Mouse (Mus musculus): ENCODE results near the gene Itch.
A peak's percentile ranks its signal among the peaks of the same experiment; 100 is the strongest.
"Not testable (repeated sequence)": the region's sequence is repeated elsewhere in the genome, so short reads cannot be mapped to it uniquely, and the experiment has no call there.

The Itch gene

GRCm38 (mm10) chr2:155133011-155133976 is at the start of gene Itch:
Itch (plus strand) TSS chr2:155133509.
- peak; percentile 91 for DNase-seq

GRCm38 (mm10) chr2:155084546-155084945 is 48.8 kb upstream of the Itch start:
- no peak for DNase-seq

- no peak for DNase-seq
Observed at GRCm38 (mm10) chr2:155086328-155086727, 47.0 kb upstream of the Itch start.

- no peak for DNase-seq
Observed at GRCm38 (mm10) chr2:155088264-155088663, 45.0 kb upstream of the Itch start.

- no peak for DNase-seq
Observed at GRCm38 (mm10) chr2:155090909-155091742, 42.2 kb upstream of the Itch start.

GRCm38 (mm10) chr2:155091743-155092075 is 41.6 kb upstream of the Itch start:
- no peak for DNase-seq

- DNase-seq: no peak
Observed at GRCm38 (mm10) chr2:155093418-155093817, 39.9 kb upstream of the Itch start.

- DNase-seq: no peak
Observed at GRCm38 (mm10) chr2:155098720-155099380, 34.5 kb upstream of the Itch start.

GRCm38 (mm10) chr2:155099421-155099820 is 33.9 kb upstream of the Itch start:
- DNase-seq: no peak

- DNase-seq: no peak
Observed at GRCm38 (mm10) chr2:155099994-155100795, 33.1 kb upstream of the Itch start.

GRCm38 (mm10) chr2:155100796-155101259 is 32.5 kb upstream of the Itch start:
- no peak for DNase-seq

GRCm38 (mm10) chr2:155101761-155102181 is 31.5 kb upstream of the Itch start:
- DNase-seq: no peak

- DNase-seq: no peak
Observed at GRCm38 (mm10) chr2:155103607-155104006, 29.7 kb upstream of the Itch start.

GRCm38 (mm10) chr2:155107276-155107675 is 26.0 kb upstream of the Itch start:
- DNase-seq: not testable (repeated sequence)

- no peak for DNase-seq
Observed at GRCm38 (mm10) chr2:155115216-155115830, 18.0 kb upstream of the Itch start.

GRCm38 (mm10) chr2:155133977-155134860 is 910 bp downstream of the Itch start:
- DNase-seq: peak; percentile 16

- no peak for DNase-seq
Observed at GRCm38 (mm10) chr2:155135092-155135491, 1.8 kb downstream of the Itch start.

GRCm38 (mm10) chr2:155135534-155135933 is 2.2 kb downstream of the Itch start:
- no peak for DNase-seq

GRCm38 (mm10) chr2:155140986-155141385 is 7.7 kb downstream of the Itch start:
- DNase-seq: no peak

GRCm38 (mm10) chr2:155142025-155142555 is 8.8 kb downstream of the Itch start:
- no peak for DNase-seq
